Mouse (Mus musculus) megakaryocyte, embryonic 14.5 days (primary cell): Measurements from ENCODE around the gene Epb41l4b. TPM values are rescaled to one million over a fixed set of nuclear protein-coding genes. Genes with fewer than 3 reads are reported as not detected.
A peak's percentile ranks its signal among the peaks of the same experiment; 100 is the strongest.

Source experiments
- H3K27me3 ChIP-seq: replicated peaks from 2 replicates; pipeline ENCODE3; 2012; ENCODE audit warnings: inconsistent platforms
- H3K36me3 ChIP-seq: replicated peaks from 2 replicates; pipeline ENCODE3; 2012; ENCODE audit warnings: low read length, inconsistent platforms, mixed read lengths
- H3K4me1 ChIP-seq: 2 replicates; pipeline ENCODE4 v1.6.1; 2012; ENCODE audit warnings: inconsistent platforms
- H3K4me3 ChIP-seq: replicated peaks from 2 replicates; pipeline ENCODE3; 2012; ENCODE audit warnings: moderate library complexity, mild to moderate bottlenecking, inconsistent platforms
- H3K9me3 ChIP-seq: 2 replicates; pipeline ENCODE4 v1.6.1; 2012; ENCODE audit warnings: inconsistent platforms
- FLI1 ChIP-seq: IDR thresholded peaks from 2 replicates; pipeline ENCODE4 v1.6.1; 2012; ENCODE audit warnings: low read length, inconsistent platforms, mixed read lengths
- GATA1 ChIP-seq: IDR thresholded peaks from 3 replicates; pipeline ENCODE4 v1.6.1; 2012; ENCODE audit warnings: mixed read lengths, low read length, inconsistent platforms, borderline replicate concordance
- polyA plus RNA-seq: library from polyadenylated mRNA; stranded (reverse); fragments of >175 nt; gene quantifications from 2 replicates; pipeline ENCODE4 v1.2.3, GENCODE M21; 2012; ENCODE audit warnings: low replicate concordance; ENCODE audit not compliant: insufficient read depth

Epb41l4b gene
- 0.46 TPM in 1 of 2 replicates, not detected in the other for polyA plus RNA-seq

DNA sequence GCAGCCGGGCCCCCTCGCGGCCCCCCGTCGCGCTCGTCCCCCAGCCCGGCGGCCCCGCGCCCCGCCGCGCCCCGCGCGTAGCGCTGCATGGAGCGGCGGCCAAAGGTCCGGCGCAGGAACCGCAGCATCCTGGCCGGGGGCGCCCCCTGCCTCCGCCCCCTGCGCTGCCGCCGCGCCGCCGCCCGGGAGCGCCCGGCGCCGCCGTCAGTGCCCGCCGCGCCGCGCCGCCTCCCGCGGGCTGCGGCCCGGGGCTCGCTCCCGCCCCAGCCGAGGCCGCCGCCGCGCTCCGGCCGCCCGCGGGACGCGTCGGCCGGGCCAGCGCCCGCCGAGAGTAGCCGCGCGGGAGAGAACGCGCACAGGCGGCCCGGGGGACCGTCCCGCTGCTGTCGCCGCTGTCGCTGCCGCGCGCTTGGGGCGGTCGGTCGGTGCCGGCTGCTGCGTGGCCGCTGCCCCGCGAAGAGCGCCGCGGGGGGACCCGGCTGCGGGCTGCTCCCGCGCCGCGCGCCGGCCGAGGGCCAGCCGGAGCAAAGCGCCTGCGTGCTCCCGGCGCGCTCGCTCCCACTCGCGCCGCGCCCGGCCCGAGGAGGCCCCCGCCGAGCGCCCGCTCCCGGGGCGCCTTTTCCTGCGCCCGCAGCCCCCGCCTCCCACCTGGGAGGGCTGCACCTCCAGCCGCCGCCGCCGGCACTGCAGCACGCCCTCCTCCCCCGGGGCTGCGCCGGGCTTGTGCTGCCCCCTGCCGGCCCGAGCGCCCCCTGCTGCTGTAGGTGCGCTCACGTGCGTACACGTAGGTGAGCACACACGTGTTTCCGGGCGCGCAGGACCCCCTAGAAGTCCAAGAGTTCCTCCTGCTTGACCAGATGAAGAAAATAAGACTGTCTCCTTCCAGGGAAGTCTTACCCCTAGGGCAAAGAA lies at the start of gene Epb41l4b:
TSS of gene Epb41l4b (minus strand) at position 412 of the 912 bp plus-strand sequence.
- H3K4me3 ChIP-seq = peak within 1 kb of the TSS; percentile 92
- H3K9me3 ChIP-seq = no peaks in the 10 kb centered on the region
- H3K27me3 ChIP-seq = peaks cover 90% of the 10 kb centered on the region
- TF ChIP-seq FLI1 = no peak
- TF ChIP-seq GATA1 = no peak
- no peaks in the 10 kb centered on the region for H3K36me3 ChIP-seq
- peaks cover 22% of the 10 kb centered on the region for H3K4me1 ChIP-seq

DNA sequence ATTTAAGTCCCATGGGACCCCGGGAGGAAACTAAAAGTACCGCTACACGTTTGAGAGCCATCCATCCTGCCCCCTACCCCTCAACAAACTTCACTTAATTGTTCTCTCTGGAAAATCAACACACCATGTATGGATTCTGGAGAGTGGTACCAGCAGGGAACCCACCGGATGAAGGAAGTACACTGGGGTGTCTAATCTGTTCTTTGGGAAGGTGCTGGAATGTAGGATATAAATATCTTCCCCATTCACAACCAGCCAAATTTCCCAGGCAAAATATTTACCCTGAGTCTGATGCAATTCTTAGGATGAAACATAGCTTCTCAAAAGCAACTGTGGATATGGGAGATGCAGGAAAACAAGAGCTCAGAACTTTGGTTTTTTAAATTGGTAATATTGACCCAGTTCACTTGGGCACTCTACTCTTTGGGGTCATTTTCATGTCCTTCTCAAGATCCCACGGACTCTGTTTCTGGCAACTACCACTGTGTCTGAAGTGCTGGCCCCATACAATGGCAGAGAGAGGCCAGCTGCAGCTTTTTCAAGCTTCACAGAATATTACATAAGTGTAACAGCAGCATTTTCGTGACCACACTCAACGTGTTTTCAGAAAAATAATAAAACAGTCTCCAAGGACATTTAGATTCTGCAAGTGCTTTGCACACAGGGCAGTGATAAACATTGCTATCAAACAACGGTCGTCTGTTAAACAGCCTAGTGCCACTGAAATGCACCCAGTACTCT lies 48.5 kb upstream of the Epb41l4b start:
- Histone ChIP-seq H3K4me3 (no peak overlapping the region), H3K4me1 (peaks cover 5% of the 10 kb centered on the region; the same call in 1 of the 2 replicates), H3K36me3 (peaks cover 30% of the 10 kb centered on the region), H3K9me3 (no peaks in the 10 kb centered on the region), H3K27me3 (peaks cover 25% of the 10 kb centered on the region)
- no peak for TF ChIP-seq GATA1
- TF ChIP-seq FLI1 = no peak

DNA sequence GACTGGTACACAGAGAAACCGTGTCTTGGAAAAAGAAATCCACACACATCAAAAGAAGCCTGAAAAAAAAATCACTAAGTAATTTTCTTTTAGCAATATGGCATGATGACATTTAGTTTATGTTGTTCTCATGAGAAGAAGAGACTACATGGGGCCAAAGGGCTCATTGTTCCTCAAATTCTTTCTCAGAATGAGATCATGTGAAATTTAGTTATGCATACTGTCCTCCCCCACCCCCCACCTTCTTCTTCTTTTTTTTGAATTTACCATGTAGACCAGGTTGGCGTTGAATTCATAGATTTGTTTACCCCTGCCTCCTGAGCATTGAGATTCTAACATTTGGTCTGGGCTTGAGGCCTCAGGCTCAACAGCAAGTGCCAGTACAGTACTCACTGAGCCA lies 46.6 kb upstream of the Epb41l4b start:
- H3K9me3 ChIP-seq = no peaks in the 10 kb centered on the region
- TF ChIP-seq GATA1 (no peak), FLI1 (no peak)

DNA sequence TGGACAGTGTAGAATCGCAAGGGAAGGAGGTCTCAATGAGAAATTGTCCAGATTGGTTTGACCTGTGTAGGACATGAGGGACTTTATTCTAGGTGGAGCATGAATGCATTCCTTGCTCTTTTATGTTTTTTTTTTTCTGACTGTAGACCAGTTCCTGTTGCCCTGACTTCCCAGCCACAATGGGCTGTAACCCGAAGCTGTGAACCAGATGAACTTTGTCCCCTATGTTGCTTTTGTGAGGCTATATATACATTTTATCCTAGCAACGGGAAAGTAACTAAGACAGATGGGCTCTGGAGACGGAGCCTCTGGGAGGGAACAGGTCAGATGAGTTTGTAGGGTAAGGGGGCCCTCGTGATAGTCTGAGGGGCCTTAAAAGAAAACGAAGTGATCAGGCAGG lies 42.8 kb upstream of the Epb41l4b start:
- TF ChIP-seq FLI1 (no peak), GATA1 (no peak)

More for the DNA sequence above, 46.6 kb upstream of the Epb41l4b start:
- no peak overlapping the region for H3K4me3 ChIP-seq
- H3K4me1 ChIP-seq = no peaks in the 10 kb centered on the region
- peaks cover 12% of the 10 kb centered on the region for H3K36me3 ChIP-seq
- peaks cover 39% of the 10 kb centered on the region for H3K27me3 ChIP-seq

DNA sequence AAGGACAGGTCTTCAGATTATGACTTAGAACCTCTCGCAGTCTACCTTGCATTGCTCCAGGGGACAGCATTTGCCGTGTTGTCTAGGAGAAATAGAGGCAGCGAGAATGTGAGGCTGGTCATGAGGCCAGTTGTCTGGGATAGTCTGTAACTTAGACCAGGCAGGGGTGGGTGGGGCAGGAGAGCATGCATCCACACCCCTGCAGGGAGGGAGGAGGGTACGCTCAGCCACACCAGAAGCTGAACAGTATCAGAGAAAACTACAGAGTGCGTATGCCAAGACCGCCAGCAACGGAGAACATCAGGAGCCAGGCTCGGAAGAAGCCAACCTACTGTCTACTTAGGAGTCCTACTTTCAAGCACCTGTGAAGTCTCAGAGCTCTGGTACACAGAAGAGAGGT lies 42.2 kb upstream of the Epb41l4b start:
- H3K36me3 ChIP-seq = no peaks in the 10 kb centered on the region

More for the DNA sequence above, 42.8 kb upstream of the Epb41l4b start:
- Histone ChIP-seq H3K9me3 (no peaks in the 10 kb centered on the region), H3K36me3 (no peaks in the 10 kb centered on the region), H3K4me3 (no peak overlapping the region), H3K27me3 (peaks cover 55% of the 10 kb centered on the region), H3K4me1 (no peaks in the 10 kb centered on the region)

DNA sequence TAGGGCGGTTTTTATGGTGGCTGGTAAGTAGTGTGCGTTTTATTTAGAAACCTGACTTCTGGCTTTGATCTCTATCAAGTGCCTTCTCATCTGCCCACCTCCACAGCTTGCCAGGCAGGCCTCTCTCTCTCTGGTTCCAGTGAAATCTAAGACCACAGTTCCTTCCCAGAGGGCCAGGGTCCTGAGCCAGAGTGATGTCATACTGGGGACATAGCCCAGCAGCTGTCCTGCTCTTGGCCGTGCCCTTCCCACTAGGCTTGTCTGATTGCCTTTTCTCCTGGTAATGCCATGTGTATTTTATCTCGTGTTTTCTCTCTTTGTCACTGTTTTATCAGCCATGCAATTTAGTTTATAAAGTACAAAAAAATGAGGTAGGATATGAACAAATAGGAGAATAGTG lies 40.3 kb upstream of the Epb41l4b start:
- Histone ChIP-seq H3K9me3 (peaks cover 5% of the 10 kb centered on the region), H3K36me3 (no peaks in the 10 kb centered on the region), H3K4me3 (no peak overlapping the region), H3K27me3 (peaks cover 57% of the 10 kb centered on the region), H3K4me1 (0 out of 2 replicates have a peak, but pooled peaks cover 2% of the 10 kb centered on the region)
- TF ChIP-seq FLI1 = no peak

More for the DNA sequence above, 42.2 kb upstream of the Epb41l4b start:
- TF ChIP-seq GATA1 = no peak
- no peak for TF ChIP-seq FLI1
- no peak overlapping the region for H3K4me3 ChIP-seq
- peaks cover 59% of the 10 kb centered on the region for H3K27me3 ChIP-seq
- no peaks in the 10 kb centered on the region for H3K4me1 ChIP-seq
- H3K9me3 ChIP-seq = no peaks in the 10 kb centered on the region

DNA sequence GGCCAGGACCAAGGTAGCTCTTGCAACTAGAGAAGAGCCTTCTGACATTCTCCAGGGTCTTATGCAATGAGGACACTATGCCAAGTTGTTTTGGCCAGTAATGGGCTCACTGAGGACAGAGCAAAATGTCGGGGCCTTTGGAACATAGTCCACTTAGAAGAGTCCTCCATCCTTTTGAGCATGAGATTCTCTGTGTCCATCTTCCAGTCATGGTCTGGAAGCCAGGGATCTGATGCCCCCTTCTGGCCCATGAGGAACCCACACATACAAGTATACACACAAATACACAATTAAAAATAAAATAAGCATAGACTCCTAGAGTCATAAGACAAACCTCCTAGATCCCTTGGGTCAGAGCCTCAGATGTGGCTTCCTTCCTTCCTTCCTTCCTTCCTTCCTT lies 38.3 kb upstream of the Epb41l4b start:
- H3K4me3 ChIP-seq = no peak overlapping the region
- H3K9me3 ChIP-seq = peaks cover 5% of the 10 kb centered on the region
- no peaks in the 10 kb centered on the region for H3K36me3 ChIP-seq
- H3K4me1 ChIP-seq = 0 out of 2 replicates have a peak, but pooled peaks cover 2% of the 10 kb centered on the region
- TF ChIP-seq GATA1 (no peak), FLI1 (no peak)
- peaks cover 61% of the 10 kb centered on the region for H3K27me3 ChIP-seq

DNA sequence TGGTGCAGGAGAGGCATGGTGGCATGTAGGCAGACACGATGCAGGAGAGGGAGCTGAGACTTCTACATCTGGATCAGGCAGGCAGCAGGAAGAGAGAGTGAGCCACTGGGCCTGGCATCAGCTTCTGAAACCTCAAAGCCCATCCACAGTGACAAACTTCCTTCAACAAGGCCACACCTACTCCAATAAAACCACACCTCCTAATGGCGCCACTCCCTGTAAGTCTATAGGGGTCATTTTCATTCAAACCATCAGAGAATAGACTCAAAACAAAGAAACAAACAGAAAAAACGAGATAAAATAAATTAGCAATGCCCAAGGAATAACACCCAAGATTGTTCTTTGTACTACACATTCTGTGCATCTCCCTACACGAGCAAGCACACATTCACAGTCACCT lies 35.6 kb upstream of the Epb41l4b start:
- TF ChIP-seq FLI1 (no peak), GATA1 (no peak)
- H3K9me3 ChIP-seq = peaks cover 5% of the 10 kb centered on the region
- H3K4me1 ChIP-seq = 0 out of 2 replicates have a peak, but pooled peaks cover 2% of the 10 kb centered on the region
- peak overlapping the region; percentile 68 for H3K4me3 ChIP-seq
- H3K27me3 ChIP-seq = peaks cover 60% of the 10 kb centered on the region
- no peaks in the 10 kb centered on the region for H3K36me3 ChIP-seq

DNA sequence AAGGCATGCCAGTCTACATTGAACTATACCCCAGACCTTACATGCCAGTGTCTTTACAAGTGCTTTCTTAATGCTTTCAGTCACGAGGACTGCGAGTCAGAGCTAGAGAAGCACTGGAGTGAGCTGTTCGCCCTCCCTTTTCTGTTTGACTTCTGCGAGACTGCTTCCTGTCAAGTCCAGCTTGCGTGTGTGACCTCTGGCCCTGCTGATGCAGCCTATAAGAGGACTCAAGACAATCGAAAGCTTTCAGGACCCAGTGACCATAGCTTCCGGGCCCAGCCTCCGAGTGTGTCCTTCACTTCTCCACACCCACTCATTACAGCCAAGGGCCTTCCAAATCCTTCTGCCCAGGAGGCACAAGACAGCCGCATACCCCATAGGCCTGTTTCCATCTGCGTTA lies 32.1 kb upstream of the Epb41l4b start:
- TF ChIP-seq FLI1 (no peak), GATA1 (no peak)
- peaks cover 5% of the 10 kb centered on the region for H3K9me3 ChIP-seq

More for the DNA sequence above, 32.1 kb upstream of the Epb41l4b start:
- Histone ChIP-seq H3K36me3 (no peaks in the 10 kb centered on the region), H3K27me3 (peaks cover 71% of the 10 kb centered on the region), H3K4me3 (no peak overlapping the region), H3K4me1 (peaks cover 9% of the 10 kb centered on the region)
